Mouse (Mus musculus) embryonic facial prominence, embryonic 11.5 days (tissue): ENCODE data around the gene Ifnb1. TPM values are rescaled to one million over a fixed set of nuclear protein-coding genes. Genes with fewer than 3 reads are reported as not detected.

Experiments used
- polyA plus RNA-seq: library from polyadenylated mRNA; unstranded; fragments of >200 nt; fragmentation: Nextera tagmentation; extraction: Ambion mirVana; gene quantifications from 2 replicates; pipeline ENCODE4 v1.2.1, GENCODE M21; 2014

Ifnb1 gene
- polyA plus RNA-seq, 1 experiment from 2014 or later, result not detected

Other genes starting within 250 kb of the Ifnb1 start
- gene Hacd4, start 83.8 kb downstream of the Ifnb1 start, polyA plus RNA-seq, result 4.4 and 6.2 TPM in 2 replicates
- gene Ifna15, start 35.5 kb upstream of the Ifnb1 start, polyA plus RNA-seq, result not detected in 2 replicates
- gene Ifna14, start 49.0 kb upstream of the Ifnb1 start, polyA plus RNA-seq, result not detected in 2 replicates
- not detected in 2 replicates for gene Ifna9, start 69.6 kb upstream of the Ifnb1 start, polyA plus RNA-seq
- not detected in 2 replicates for gene Ifna12, start 80.6 kb upstream of the Ifnb1 start, polyA plus RNA-seq
- gene C87499, start 111.6 kb upstream of the Ifnb1 start, polyA plus RNA-seq, result not detected in 2 replicates
- gene Ifna13, start 121.7 kb upstream of the Ifnb1 start, polyA plus RNA-seq, result 0.26 TPM in 1 of 2 replicates, not detected in the other
- not detected in 2 replicates for gene Ifna16, start 154.2 kb upstream of the Ifnb1 start, polyA plus RNA-seq
- gene Ifna2, start 161.1 kb upstream of the Ifnb1 start, polyA plus RNA-seq, result not detected in 2 replicates
- gene Ifnab, start 168.6 kb upstream of the Ifnb1 start, polyA plus RNA-seq, result not detected in 2 replicates
- 1.6 and 1.7 TPM in 2 replicates for gene Gm26566, start 199.0 kb upstream of the Ifnb1 start, polyA plus RNA-seq
- gene Klhl9, start 199.7 kb upstream of the Ifnb1 start, polyA plus RNA-seq, result 162 and 180 TPM in 2 replicates
- not detected in 2 replicates for gene Gm13271, start 232.1 kb upstream of the Ifnb1 start, polyA plus RNA-seq
- gene Gm13283, start 237.3 kb upstream of the Ifnb1 start, polyA plus RNA-seq, result 0.20 and 0.28 TPM in 2 replicates